Mouse (Mus musculus) urinary bladder, postnatal 4 days (tissue): ENCODE data around the gene Eps8l2.

ENCODE experiments used
- DNase-seq, 2 experiments: peaks; one replicate each; pipeline ENCODE4 v3.0.0; 2021 to 2022; ENCODE audit warnings: low spot score in 2 of 2

Eps8l2 gene

GRCm38 (mm10) chr7:141364349-141365048 is 25.8 kb downstream of the Eps8l2 start:
- DNase-seq, result no peak

GRCm38 (mm10) chr7:141365049-141365445 is 26.4 kb downstream of the Eps8l2 start:
- DNase-seq, result no peak

GRCm38 (mm10) chr7:141367358-141367757 is 28.7 kb downstream of the Eps8l2 start:
- DNase-seq, result no peak

- no peak for DNase-seq
Observed at GRCm38 (mm10) chr7:141369918-141370317, 31.2 kb downstream of the Eps8l2 start.

- DNase-seq, result no peak
Observed at GRCm38 (mm10) chr7:141371942-141372595, 33.4 kb downstream of the Eps8l2 start.

- DNase-seq, result no peak
Observed at GRCm38 (mm10) chr7:141373611-141374010, 34.9 kb downstream of the Eps8l2 start.

GRCm38 (mm10) chr7:141374399-141374798 is 35.7 kb downstream of the Eps8l2 start:
- DNase-seq, result no peak

- DNase-seq, result no peak
Observed at GRCm38 (mm10) chr7:141379584-141379983, 40.9 kb downstream of the Eps8l2 start.

- no peak for DNase-seq
Observed at GRCm38 (mm10) chr7:141381068-141381835, 42.6 kb downstream of the Eps8l2 start.

- no peak for DNase-seq
Observed at GRCm38 (mm10) chr7:141387807-141388486, 49.3 kb downstream of the Eps8l2 start.

GRCm38 (mm10) chr7:141388487-141389109 is 49.9 kb downstream of the Eps8l2 start:
- DNase-seq, result no peak

GRCm38 (mm10) chr7:141390326-141391259 is 51.9 kb downstream of the Eps8l2 start:
- DNase-seq, result no peak

- peak; percentile 90 to 96 for DNase-seq
Observed at GRCm38 (mm10) chr7:141391625-141392551, 53.2 kb downstream of the Eps8l2 start, which contains the start of gene Taldo1. Gene Taldo1, plus strand, starts transcription at chr7:141392199.

GRCm38 (mm10) chr7:141392552-141393222 is 54.0 kb downstream of the Eps8l2 start:
- no peak for DNase-seq

GRCm38 (mm10) chr7:141394158-141394557 is 55.5 kb downstream of the Eps8l2 start:
- no peak for DNase-seq

- peak; percentile 57 to 81 for DNase-seq
Observed at GRCm38 (mm10) chr7:141394771-141395170, 56.1 kb downstream of the Eps8l2 start.

- DNase-seq, result no peak
Observed at GRCm38 (mm10) chr7:141395348-141395747, 56.7 kb downstream of the Eps8l2 start.

GRCm38 (mm10) chr7:141403305-141403704 is 64.6 kb downstream of the Eps8l2 start:
- peak; percentile 39 to 65 for DNase-seq

GRCm38 (mm10) chr7:141405466-141405865 is 66.8 kb downstream of the Eps8l2 start:
- no peak for DNase-seq
